Mouse (Mus musculus): ENCODE measurements around the gene Rhbdf2.
"Not testable (repeated sequence)": the region's sequence is repeated elsewhere in the genome, so short reads cannot be mapped to it uniquely, and the experiment has no call there.

The Rhbdf2 gene

GRCm38 (mm10) chr11:116626299-116627071 is at the start of gene Rhbdf2:
Gene Rhbdf2, minus strand, starts transcription at chr11:116627019.
- no peak for DNase-seq (ENCODE audit: low spot score)

DNA sequence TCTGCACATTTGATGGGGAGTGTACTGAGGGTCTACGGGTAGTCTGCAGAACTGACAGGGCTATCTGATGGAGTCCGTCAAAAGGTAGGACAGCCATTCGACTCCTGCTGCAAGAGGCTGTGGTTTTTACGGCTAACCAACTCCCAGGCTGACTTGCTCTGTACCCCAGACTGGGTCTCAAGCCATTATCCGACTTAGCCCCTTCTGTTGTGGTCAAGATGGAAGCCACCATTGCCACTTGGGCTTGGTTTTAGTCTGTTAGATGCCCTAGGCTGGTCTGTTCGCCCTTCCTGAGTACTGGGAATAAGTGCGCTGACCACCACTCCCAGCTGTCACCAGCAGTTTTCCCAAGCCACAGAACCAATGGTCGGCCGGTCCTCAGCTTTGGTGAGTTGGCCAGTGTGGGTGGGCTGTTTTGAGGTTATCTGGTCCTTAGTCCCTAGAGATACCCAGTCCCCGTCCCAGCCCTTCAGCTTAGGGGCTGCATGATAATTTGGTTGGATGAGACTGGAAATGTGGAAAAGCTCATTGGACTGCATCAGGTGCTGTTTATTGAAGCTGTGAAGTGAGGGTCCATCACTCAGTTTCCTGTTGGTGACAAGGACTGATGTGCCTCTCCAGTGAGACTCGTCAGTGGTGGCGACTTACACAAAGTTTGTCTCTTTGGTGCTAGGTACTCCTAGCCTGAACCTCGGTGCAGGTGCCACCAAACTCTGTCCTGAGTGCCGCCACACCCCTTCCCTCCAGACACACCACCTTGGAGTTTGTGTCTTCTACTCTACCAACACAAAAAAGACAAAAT is 49.6 kb upstream of the Rhbdf2 start:
- no peak for DNase-seq (ENCODE audit: low spot score)

DNA sequence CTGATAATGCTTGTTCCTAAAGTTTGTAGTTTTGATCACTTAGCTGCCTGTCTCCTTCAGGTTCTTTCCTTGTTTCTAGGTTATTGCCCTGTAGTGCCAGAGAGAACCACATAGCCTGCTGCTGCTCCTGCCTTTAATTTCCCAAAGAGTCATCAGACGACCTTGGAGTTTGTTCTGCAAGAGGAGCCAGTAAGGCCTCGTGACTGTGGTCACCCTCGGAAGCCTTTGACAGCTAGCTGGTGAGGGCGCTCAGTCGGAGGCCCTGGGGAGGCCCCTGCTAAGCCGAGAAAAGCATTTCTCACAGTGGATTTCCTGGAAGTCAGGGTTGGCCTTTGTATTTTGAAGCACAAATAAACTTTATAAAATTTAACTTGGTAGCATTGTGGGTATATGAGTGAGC is 48.6 kb upstream of the Rhbdf2 start:
- not testable (repeated sequence) for DNase-seq (ENCODE audit: low spot score)

DNA sequence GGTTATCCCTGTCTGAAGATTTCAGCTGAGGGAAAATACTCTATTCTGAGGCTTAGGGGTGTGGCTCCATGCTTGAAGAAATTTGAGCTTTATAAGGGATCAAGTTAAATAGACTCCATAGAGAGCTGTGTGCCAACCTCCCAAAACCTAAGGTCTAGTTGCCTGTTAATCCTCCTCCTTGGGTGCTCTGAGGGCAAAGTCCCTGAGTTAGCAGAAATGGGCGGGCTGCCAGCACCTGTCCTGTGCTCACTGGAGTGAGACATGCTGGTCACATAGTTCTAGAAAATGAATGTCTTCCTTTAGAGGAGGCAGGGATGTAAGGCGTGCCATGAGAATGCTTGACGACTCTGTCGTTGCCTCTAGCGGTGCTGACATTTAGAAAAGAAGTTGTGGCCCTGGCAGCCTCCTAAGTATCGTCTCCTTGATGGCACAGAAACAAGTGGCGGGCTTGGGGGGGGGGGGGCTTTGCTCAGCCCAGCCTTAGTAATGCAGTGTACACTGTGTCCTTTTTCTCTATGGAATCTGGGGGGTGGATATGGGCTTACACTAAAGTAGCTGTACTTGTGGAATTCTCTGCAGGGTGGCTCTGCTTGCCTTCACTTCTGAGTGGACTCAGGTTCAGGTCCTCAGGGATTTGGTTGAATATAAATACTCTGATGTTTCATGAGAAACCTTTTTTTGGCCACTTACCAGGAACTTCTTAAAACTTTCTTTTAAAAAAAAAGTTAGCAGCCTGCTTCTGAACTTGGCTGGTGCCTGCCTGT is 48.0 kb upstream of the Rhbdf2 start:
- DNase-seq (ENCODE audit: low spot score): no peak

GRCm38 (mm10) chr11:116673410-116673809 is 46.6 kb upstream of the Rhbdf2 start:
- no peak for DNase-seq (ENCODE audit: low spot score)

DNA sequence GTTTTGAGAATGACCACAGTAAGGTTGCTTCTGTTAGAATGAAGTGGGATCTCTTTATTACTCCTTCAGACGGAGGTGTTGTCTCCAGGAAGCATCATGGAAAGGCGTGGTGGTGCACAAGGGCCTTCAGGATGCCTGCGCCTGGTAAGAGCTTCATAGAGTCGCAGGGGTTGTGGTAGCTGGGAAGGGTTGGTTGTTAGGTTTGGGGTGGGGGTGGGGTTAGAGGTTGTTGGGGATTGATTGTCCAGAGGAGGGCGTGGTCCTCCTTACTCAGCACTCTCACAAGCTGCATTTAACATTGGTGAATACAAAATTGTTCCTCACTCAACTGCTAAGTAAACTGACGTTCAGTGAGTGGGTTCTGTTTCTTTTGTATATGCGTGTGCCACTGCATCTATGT is 45.8 kb upstream of the Rhbdf2 start:
- DNase-seq (ENCODE audit: low spot score): no peak

DNA sequence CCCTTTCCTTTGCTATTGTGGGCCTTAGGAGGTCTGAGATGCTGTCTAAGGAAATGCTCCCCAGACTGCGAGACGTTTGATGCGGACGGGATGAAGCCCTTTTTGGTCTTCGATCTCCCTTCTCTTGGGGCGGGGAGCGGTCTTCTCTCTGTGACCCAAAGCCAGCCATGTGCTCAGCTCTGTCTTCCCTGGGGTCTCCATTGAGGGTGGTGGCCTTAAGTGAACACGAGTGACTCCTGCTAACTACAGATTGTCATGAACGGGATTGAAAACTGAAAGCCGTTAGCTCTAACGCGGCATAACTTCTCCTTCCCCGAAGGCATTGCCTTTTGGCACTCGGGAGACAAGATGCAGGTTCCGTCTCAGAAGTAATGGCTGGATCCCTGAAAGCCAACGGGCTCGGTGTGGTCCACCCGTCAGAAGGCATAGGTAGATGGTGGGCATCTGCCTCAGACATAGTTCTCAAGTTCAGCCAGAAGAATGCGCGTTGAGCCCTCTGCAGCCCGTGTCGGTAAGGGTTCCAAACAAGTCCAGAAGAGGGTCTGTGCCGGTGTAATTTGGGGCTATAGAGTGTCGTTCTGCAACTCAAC is 45.1 kb upstream of the Rhbdf2 start:
- no peak for DNase-seq (ENCODE audit: low spot score)

DNA sequence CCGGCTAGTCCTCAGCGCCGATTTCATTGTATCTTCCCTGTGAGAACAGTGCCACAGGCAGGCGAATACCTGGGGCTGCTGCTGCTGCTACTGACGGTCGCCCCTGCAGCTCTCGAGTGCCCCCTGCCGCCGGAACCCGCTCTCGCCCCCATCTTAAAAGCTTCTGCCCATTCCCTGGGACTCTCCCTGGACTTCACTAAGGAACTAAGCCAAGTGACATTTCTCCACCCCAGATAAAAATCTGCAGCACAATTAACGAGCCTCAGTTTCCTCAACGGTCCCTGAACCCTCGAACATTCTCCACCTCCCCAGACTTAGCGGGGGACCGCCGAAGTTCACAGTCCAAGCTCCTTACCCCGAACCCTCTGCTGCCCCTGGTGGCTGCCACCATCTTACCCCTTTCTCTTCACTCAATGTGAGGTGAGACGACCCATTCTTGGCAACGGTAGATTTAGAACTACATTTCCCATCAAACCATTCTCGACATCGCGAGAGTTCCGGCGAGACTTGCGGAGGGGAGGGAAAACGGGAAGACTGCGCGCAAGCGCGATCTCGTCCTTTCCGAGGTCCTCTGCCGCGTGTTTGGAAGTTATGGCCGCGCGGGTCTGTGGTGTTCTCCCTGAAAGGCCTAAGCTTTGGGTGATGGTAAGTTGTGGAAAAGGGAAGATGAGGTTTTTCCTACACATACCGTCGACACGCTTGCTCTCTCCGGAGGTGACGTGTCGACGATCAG is 44.5 kb upstream of the Rhbdf2 start:
- DNase-seq (ENCODE audit: low spot score): peak; percentile 94

GRCm38 (mm10) chr11:116670386-116670785 is 43.6 kb upstream of the Rhbdf2 start:
- no peak for DNase-seq (ENCODE audit: low spot score)

- DNase-seq (ENCODE audit: low spot score): no peak
Measured at GRCm38 (mm10) chr11:116669787-116670365, 43.1 kb upstream of the Rhbdf2 start.

- no peak for DNase-seq (ENCODE audit: low spot score)
Measured at GRCm38 (mm10) chr11:116669316-116669715, 42.5 kb upstream of the Rhbdf2 start.

GRCm38 (mm10) chr11:116668839-116669238 is 42.0 kb upstream of the Rhbdf2 start:
- no peak for DNase-seq (ENCODE audit: low spot score)

DNA sequence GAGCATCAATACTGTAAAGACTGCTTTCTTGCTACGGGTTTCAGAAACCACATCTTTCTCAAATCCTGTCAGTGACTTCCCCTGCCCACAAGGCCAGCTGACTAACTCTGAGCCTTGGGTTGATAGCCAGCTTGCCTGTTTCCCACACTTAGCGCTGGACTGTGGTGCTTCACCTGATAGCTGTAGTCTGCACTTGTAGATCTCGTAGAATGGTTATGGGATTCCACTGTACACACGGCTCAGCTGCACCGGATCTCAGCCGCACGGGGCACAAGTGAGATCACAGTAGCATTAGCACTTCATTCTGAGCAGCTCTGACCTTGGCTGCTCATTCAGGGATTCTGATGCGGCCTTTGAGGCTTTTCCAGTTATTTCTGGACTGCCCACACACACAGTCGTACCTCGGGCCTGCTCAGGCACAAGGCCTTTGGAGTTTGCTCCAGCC is 41.6 kb upstream of the Rhbdf2 start:
- DNase-seq (ENCODE audit: low spot score): no peak

- no peak for DNase-seq (ENCODE audit: low spot score)
Measured at GRCm38 (mm10) chr11:116667930-116668329, 41.1 kb upstream of the Rhbdf2 start.

DNA sequence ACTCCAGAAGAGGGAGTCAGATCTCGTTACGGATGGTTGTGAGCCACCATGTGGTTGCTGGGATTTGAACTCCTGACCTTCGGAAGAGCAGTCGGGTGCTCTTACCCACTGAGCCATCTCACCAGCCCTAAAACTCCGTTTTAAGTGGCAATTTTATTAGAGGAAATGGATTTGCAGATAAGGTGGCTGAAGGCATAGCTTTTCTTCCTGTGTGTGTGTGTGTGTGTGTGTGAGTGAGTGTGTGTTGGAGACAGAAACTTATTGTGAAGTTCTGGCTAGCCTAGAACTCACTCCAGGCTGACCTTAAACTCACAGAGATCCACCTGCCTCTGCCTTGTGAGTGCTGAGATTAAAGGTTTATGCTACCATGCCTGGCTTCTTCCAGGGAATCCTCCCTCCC is 40.2 kb upstream of the Rhbdf2 start:
- not testable (repeated sequence) for DNase-seq (ENCODE audit: low spot score)

DNA sequence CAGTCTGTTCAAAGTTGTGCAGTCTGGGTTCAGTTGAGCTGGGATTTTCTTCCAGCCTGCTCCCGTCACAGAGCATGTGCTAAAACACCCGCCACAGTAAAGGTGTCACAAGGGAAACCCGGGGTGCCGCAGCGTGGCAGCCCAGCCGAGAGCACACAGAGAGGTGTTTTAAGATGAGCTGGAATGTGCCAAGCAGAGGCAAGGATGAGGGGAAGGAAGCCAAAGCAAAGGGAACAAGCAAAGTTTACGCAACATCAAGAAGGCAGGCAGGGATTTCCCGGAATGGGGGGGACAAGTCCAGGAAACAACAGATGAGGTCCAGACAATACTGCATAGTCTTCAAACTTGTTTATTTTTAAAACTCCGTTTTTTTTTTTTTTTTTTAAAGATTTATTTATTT is 39.7 kb upstream of the Rhbdf2 start:
- no peak for DNase-seq (ENCODE audit: low spot score)

DNA sequence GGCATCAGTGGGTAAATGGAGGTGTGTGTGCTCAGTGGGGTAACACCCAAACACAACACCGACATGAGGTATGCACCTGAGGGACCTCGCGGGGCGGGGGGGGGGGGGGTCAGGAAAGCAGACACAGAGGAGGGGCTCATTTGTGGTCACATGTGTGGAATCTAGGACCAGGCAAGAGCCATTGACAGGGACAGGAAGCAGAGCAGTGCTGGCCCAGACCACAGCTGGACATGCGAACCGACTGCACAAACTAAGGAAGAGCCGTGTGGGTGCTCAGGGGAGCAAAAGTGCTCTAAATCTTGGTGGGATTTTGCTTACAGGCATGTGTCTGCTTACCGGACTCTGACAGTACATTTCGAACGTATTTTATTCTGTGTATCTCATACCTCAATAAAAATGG is 38.5 kb upstream of the Rhbdf2 start:
- DNase-seq (ENCODE audit: low spot score): no peak

DNA sequence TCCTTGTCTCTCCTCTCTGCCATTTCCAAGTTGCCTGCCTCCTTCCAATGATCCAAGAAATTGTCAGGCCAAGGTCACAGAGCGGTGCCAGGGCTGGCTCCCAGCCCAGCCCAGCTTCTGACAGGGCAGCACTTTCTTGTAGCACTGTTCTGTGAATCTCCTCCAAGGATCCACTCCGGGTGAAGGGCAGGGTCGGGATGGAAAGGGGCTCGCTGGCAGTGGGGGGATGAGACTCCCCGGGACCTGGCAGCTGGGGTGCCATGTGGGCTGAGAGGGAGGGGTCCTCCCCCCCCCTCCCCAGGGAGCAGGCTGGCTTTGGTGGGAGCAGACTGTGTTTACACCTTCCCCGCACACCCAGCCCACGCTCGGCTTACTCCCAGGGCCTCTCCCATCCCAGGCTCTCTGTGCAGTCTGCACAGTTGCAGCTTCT is 35.1 kb upstream of the Rhbdf2 start:
- DNase-seq (ENCODE audit: low spot score): no peak

- no peak for DNase-seq (ENCODE audit: low spot score)
Measured at GRCm38 (mm10) chr11:116661291-116661947, 34.6 kb upstream of the Rhbdf2 start.

DNA sequence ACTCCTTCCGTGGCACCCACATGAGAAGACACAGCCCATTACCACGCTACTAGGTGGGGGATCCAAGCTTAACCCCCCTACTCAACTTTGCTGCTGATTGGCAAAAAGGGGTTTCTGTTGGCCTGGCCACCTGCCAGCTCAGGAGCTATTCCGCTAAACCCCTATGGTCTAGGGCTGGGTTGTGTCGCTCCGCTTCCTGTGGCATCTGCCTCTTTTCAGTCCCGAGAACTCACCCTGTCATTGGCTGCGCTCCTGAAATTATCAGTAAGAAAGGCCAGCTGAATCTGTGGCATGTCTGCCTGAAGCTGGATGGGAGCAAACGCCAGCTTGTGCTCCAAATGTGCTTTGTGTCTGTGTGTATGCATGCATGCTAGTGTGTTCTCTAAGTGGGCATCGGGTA is 33.4 kb upstream of the Rhbdf2 start:
- DNase-seq (ENCODE audit: low spot score): no peak
